Mouse (Mus musculus) layer of hippocampus, adult 9-11 months (tissue): ENCODE measurements around the gene Fastkd1.
"Not testable (repeated sequence)": the region's sequence is repeated elsewhere in the genome, so short reads cannot be mapped to it uniquely, and the experiment has no call there.

Experiments
- DNase-seq: peaks from one replicate; pipeline ENCODE4 v3.0.0; 2022

Gene Fastkd1

GRCm38 (mm10) chr2:69668414-69668813, 44.9 kb downstream of the Fastkd1 start:
- DNase-seq: no peak

DNA sequence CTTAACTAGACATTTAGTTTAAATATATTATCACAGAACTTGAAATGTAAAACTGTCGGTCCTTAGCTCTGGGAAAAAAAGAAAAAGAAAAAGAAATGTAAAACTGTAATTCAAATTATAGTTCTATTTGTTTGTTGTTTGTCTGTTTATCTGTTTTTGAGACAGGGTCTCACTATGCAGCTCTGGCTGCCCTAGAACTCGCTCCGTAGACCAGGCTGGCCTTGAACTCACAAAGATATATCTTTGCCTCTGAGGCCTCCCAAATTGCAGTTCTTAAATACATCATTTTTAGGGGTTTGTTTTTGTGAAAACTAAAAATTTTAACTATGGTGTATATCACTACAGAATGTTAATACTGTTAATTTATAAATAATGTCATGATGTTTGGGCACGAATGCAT, 45.7 kb downstream of the Fastkd1 start:
- DNase-seq: no peak

- no peak for DNase-seq
Observed at GRCm38 (mm10) chr2:69663827-69664476, 49.4 kb downstream of the Fastkd1 start.

- DNase-seq: no peak
Observed at GRCm38 (mm10) chr2:69659326-69659725, 54.0 kb downstream of the Fastkd1 start.

GRCm38 (mm10) chr2:69649716-69650115, 63.6 kb downstream of the Fastkd1 start:
- no peak for DNase-seq

GRCm38 (mm10) chr2:69646726-69647490, 66.4 kb downstream of the Fastkd1 start, which contains the start of gene Bbs5:
Gene Bbs5 (plus strand): TSS chr2:69647171.
- DNase-seq: peak; percentile 94

GRCm38 (mm10) chr2:69644968-69645617, 68.2 kb downstream of the Fastkd1 start:
- no peak for DNase-seq

DNA sequence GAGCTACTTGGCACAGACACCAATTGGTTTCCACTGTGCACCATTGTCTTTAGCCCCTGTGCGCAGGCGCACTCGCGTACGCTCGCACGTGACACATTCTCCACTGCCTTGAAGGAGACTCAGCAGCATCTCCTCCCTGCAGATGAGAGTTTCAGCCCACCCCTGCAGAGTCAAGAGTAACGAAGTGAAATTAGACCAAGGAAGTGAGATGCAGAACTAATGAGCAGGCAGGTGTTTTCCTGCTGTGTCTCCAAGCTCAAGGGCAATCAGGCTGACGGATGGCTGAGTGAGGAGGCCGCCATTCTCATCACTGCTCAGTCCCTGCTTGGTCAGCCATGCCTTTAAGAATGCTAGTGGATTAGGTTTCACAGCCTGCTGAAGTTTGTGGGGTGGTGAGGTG, 73.2 kb downstream of the Fastkd1 start:
- DNase-seq: no peak

DNA sequence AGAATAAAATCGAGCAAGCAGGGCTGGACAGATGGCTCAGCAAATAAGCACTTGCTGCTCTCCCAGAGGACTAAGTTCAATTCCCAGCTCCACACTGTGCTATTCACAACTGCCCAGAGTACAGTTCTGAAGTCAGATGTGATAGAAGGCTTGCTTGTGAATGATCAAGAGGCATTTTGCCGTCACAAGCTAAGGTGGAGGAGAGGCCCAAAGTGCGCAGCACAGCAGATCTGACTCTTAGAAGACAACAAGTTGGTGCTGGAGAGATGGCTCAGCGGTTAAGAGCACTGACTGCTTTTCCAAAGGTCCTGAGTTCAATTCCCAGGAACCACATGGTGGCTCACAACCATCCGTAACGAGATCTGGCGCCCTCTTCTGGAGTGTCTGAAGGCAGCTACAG, 75.3 kb downstream of the Fastkd1 start:
- DNase-seq: not testable (repeated sequence)
